Mouse (Mus musculus): ENCODE results near the gene Skap1.

GRCm38 (mm10) chr11:96736361-96736760 is 272.0 kb downstream of the Skap1 start:
- TF ChIP-seq CTCF (IDR thresholded peaks at IDR 0.05; ENCODE audit: borderline replicate concordance, insufficient read depth, low read length) = no peak
- no peak for TF ChIP-seq POLR2A (IDR thresholded peaks at IDR 0.05; ENCODE audit: low read depth, low read length)
